Mouse (Mus musculus) layer of hippocampus, postnatal 10 days (tissue): ENCODE data around the gene Dll3. TPM values are rescaled to one million over a fixed set of nuclear protein-coding genes. Genes with fewer than 3 reads are reported as not detected.

Experiments used
- DNase-seq, 2 experiments: peaks; one replicate each; pipeline ENCODE4 v3.0.0; 2021; ENCODE audit warnings: low spot score in 2 of 2
- total RNA-seq, 2 experiments: library from RNA; stranded (reverse); gene quantifications; 2 replicates each; pipeline ENCODE4 v1.2.3; 2021

Dll3 gene
- total RNA-seq, 2 experiments from 2014 or later, result 6.5 to 8.9 TPM

GRCm38 (mm10) chr7:28311151-28311925 lies 9.3 kb upstream of the Dll3 start:
- no peak for DNase-seq

- DNase-seq, result no peak
Observed at GRCm38 (mm10) chr7:28309737-28310136, 7.7 kb upstream of the Dll3 start.

GRCm38 (mm10) chr7:28306216-28306615 lies 4.2 kb upstream of the Dll3 start:
- no peak for DNase-seq

GRCm38 (mm10) chr7:28305641-28306040 lies 3.6 kb upstream of the Dll3 start:
- no peak for DNase-seq

GRCm38 (mm10) chr7:28298837-28299625 lies 3.0 kb downstream of the Dll3 start:
- peak; percentile 55 to 63 for DNase-seq

- peak; percentile 63 to 82 for DNase-seq
Observed at GRCm38 (mm10) chr7:28294481-28294880, 7.6 kb downstream of the Dll3 start.

DNA sequence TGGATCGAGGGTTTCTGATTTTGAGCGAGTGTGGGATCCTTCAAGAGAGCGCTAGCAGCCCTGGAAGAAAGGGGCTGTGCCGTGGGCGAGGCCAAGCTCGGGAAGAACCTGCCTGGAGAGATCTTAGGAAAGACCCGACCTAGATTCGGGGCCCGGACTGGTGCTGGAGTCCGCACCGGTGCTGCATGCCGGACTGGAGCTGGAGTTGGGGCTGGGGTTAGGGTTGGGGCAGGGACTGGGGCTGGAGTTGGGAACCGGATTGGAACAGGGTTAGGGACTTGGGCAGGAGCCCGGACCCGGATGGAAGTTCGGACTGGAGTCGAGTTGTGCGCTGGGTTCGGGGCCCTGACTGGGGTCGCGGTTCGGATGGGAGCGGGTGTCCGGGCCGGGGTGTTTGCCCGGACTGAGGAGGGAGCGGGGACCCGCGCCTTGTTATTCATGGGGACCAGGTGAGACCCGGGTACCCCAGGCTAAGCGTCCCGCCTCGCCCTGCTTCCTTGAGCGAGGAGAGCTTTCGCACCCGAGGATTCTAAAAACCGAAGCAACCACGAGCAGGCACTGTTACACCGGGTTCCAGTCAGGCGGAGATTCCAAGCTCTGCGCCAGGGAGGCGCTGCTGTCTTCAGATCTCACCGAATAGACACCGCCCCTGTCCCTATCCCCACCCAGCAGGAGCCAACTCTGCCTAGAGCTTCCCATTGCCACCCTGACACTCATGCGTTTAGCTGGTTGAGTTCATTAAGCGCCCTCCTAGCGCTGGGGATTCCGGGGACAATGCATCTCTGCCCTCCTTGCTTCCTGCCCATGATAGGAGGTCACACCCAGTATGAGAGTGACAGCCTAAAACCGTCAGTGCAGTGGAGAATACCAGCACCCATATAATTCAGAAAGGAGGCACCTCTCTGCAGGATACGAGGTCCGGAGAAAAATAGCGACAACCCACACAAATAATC lies 11.1 kb downstream of the Dll3 start, which contains the start of gene Selenov:
Gene Selenov, minus strand, starts transcription at position 549 of the 953 bp plus-strand sequence.
- peak; percentile 48 to 62 for DNase-seq

DNA sequence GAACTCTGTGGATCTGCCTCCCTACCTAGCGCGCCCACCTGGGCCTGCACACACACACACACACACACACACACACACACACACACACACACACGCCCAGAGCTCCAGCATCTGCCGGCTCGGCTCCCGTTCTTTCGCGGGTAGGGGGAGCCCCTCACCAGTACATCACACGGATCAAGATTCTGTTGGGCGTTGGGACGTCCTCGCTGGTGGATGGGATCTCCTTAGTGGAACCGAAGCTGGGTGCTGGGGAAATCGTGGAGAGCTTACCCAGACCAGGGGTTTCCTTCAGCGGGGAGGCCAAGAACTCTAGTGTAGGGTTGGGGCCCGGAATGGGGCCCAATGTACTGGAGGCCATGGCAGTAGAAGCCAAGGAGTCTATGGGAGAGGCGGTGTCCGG lies 11.9 kb downstream of the Dll3 start:
- peak in 1 of 2 experiments; percentile 49 for DNase-seq

DNA sequence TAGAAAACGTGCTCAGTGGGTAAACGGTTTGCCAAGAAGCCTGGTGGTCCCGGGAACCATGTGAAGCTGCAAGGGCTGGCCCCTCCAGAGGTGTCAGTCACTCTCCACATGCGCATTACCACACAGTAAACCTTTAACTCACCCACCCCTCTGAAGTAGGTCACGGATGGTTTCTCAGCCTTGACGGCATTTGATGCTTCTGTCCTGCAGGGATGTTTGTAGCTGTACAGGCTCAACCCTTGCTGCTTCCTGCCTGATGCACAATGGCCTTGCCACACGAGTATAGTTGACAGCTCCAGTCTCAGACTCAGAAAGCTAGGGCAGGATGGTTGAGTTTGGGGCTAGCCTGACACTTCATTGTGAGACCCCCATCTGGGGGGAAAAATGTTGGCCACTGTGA lies 21.4 kb downstream of the Dll3 start:
- DNase-seq, result no peak

DNA sequence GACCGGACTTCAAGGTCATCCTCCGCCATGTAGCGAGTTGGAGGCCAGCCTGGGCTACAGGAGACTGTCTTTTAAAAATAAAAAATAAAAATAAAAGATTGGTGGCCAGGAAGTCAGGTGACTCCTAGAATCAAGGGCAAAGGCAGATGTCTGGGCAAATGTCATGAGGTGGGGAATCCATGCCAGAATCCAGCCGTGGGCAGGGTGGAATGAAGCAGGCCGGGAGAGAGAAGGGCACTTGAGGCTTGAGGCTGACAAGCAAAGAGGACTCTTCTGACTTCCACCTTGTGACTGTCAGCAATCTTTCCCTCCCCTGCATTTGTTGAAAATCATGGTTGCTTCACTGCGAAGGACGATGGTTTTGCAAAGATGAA lies 23.8 kb downstream of the Dll3 start:
- DNase-seq, result no peak

DNA sequence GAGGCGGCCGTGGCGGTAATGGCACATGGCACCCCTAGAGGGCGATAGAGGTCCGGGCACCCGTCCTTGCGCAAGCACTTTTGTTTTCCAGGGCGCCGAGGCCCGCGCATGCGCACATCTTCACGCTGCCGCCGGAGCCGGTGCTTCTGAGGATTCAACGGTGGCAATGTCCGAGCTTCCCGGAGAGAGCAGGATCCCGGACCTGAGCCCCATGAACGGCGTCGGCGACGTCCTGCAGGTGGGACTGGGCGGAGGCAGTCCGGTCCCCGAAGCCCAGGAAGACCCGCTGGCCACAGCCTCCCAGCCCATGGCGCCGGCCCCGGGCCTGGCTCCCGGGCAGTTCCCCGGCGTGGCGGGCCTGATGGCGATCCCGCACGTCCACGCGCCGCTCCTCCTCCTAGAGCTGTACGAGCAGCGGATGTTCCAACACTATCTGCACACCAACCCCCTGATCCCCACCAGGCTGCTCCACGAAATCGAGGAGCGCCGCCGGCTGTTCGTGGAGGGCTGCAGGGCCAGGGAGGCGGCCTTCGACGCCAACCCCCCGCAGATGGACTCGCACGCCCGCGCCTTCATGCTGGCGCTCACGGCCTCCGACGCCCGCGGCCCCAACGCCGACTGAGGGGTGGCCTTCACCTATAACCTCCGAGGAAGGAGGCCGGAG lies 24.3 kb downstream of the Dll3 start, which contains the start of gene Eid2b:
Gene Eid2b, plus strand, starts transcription at position 125 of the 664 bp plus-strand sequence.
- peak; percentile 99 for DNase-seq

DNA sequence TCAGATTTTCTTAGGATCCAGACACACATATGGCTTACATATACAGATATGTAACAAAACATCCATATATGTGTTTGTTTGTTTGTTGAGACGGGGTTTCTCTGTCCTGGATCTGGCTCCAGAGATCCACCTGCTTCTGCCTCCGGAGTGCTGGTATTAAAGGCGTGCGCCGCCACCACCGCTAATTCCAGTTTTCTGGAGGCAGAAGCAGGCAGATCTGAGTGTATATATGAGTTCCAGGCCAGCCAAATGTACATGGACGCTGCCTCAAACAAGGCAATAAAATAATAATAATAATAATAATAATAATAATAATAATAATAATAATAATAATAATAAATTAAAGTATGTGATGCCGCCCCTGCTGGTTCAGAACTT lies 24.8 kb downstream of the Dll3 start:
- no peak for DNase-seq

DNA sequence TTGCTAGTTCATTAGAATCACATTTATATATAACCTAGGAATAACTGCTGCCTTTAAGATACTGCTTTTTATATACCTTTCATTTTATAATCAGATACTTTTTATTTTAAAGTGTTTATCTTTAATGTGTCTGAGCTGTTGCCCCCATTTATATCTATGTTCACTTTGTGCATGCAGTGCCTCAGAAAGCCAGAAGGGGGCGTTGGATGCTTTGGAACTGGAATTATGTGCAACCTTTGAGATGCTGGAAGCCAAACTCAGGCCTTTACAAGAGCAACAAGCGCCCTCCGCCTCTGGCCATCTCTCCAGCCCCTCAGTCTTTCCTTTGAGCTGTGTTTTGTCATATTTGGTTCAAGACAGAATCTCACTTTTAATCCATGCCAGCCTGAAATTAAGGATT lies 30.3 kb downstream of the Dll3 start:
- no peak for DNase-seq

DNA sequence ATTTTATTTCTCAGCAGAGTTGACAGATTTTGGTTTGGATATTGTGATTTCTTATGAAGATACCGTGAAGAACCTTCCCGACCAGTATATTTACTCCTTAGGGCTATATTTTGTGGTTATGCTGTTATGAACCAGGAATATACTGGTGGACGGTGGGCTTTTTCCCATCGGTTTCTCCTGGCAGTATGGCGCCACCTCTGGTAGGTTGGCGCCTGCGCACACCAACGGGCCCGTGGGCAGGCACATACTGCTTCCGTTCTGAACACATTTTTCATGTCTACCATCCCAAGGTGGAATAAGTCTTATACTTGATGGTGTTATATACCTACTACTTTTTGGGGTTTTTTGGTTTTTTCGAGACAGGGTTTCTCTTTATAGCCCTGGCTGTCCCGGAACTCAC lies 32.7 kb downstream of the Dll3 start:
- no peak for DNase-seq

- no peak for DNase-seq
Observed at GRCm38 (mm10) chr7:28268576-28268975, 33.5 kb downstream of the Dll3 start.

DNA sequence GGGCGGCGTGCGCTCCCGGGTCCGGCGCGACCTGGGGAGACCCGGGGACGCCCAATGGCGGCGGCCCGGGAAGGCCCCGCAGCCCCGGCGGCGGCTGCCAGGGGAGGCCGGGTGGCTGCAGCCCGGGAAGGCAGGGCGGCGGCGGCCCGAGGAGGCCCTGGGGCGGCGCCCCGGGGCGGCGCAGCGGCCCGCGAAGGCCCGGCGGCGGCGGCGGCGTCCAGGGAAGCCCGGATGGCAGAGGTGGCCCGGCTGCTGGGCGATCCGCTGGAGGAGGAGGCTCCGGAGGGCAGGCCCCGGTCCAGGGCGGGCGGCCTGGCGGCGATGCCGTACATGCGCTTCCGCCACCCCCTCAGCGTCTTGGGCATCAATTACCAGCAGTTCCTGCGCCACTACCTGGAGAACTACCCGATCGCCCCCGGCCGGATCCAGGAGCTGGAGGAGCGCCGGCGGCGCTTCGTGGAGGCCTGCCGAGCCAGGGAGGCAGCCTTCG lies 34.0 kb downstream of the Dll3 start:
- DNase-seq, result peak; percentile 62 to 68

GRCm38 (mm10) chr7:28267129-28268041 lies 34.7 kb downstream of the Dll3 start, which contains the start of gene Eid2:
Gene Eid2 (plus strand): TSS chr7:28267881.
- DNase-seq, result peak; percentile 85 to 92

DNA sequence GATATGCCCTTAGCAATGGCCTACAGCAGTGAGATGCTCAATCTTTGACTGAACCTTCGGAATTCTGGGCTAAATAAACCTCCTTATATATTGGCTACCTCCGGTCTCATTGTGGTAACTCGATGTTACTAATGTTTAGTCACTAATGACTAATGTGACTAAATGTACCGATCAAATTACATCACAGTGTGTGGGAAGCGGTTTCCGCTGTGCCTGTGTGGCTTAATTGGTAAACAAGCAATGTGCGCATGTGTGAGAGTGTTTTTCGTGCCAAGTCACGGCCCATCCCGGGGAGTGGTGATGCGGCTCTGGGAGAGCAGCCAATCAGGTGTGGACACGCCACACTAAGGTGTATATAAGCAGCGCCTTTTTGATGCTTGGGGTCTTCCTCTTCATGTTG lies 36.6 kb downstream of the Dll3 start:
- no peak for DNase-seq

- DNase-seq, result peak; percentile 60 to 65
Observed at GRCm38 (mm10) chr7:28263786-28264185, 38.3 kb downstream of the Dll3 start.
